Mouse (Mus musculus) kidney, embryonic 14.5 days (tissue): ENCODE data around the gene Sprr2d. TPM values are rescaled to one million over a fixed set of nuclear protein-coding genes. Genes with fewer than 3 reads are reported as not detected.

Experiments
- ATAC-seq: fragments of 200-750 bp; cut with Nextera tagmentation; 2 replicates; pipeline ENCODE4 v1.8.0; 2017; ENCODE audit warnings: moderate number of reproducible peaks, mild to moderate bottlenecking, moderate TSS enrichment, moderate library complexity; ENCODE audit not compliant: low FRiP score, low TSS enrichment
- H3K27ac ChIP-seq: fragments of 300-500 bp; sonication (generic); 2 replicates; pipeline ENCODE4 v1.5.1; 2014; ENCODE audit warnings: low read depth, mild to moderate bottlenecking, low read length, moderate library complexity, mixed read lengths
- H3K27me3 ChIP-seq: fragments of 300-500 bp; sonication (generic); 2 replicates; pipeline ENCODE4 v1.6.1; 2014; ENCODE audit warnings: mild to moderate bottlenecking, low read length; ENCODE audit not compliant: control insufficient read depth, insufficient read depth
- H3K36me3 ChIP-seq: fragments of 300-500 bp; sonication (generic); 2 replicates; pipeline ENCODE4 v1.6.1; 2014; ENCODE audit warnings: low read length, mixed read lengths; ENCODE audit not compliant: control insufficient read depth, insufficient read depth
- H3K4me1 ChIP-seq: fragments of 300-500 bp; sonication (generic); 2 replicates; pipeline ENCODE4 v1.6.1; 2014; ENCODE audit warnings: low read length, mixed read lengths; ENCODE audit not compliant: control insufficient read depth, insufficient read depth
- H3K4me2 ChIP-seq: fragments of 300-500 bp; sonication (generic); replicated peaks from 2 replicates; pipeline ENCODE4 v1.6.1; 2014; ENCODE audit warnings: low read depth, mild to moderate bottlenecking, low read length
- H3K4me3 ChIP-seq: fragments of 300-500 bp; sonication (generic); 2 replicates; pipeline ENCODE4 v1.5.1; 2014; ENCODE audit warnings: mild to moderate bottlenecking, low read length
- H3K9ac ChIP-seq: fragments of 300-500 bp; sonication (generic); 2 replicates; pipeline ENCODE4 v1.6.1; 2014; ENCODE audit warnings: low read depth, mild to moderate bottlenecking, low read length, moderate library complexity
- H3K9me3 ChIP-seq: fragments of 300-500 bp; sonication (generic); 2 replicates; pipeline ENCODE4 v1.6.1; 2016; ENCODE audit warnings: low read length; ENCODE audit not compliant: control insufficient read depth
- WGBS: fragments of 180-500 bp; shearing (Covaris S2); extraction: QIAGEN DNeasy Blood & Tissue Kit; methylation state at CpG from one replicate; pipeline ENCODE4 v1.1.7; 2014; 5-methylcytosine and 5-hydroxymethylcytosine counted together
- polyA plus RNA-seq: library from polyadenylated mRNA; unstranded; fragments of >200 nt; fragmentation: Nextera tagmentation; extraction: Ambion mirVana; gene quantifications from 2 replicates; pipeline ENCODE4 v1.2.1, GENCODE M21; 2014

The Sprr2d gene
- polyA plus RNA-seq, 1 experiment from 2014 or later, result not detected

- no peak within 1 kb of the TSS for H3K9ac ChIP-seq
- no peaks in the 10 kb centered on the region for H3K27me3 ChIP-seq
- no peaks in the 10 kb centered on the region for H3K4me1 ChIP-seq
- H3K4me3 ChIP-seq, result no peak within 1 kb of the TSS
- 86% methylated on average over 1 of the region's 1 CpGs for WGBS
- no peak for ATAC-seq
- no peaks in the 10 kb centered on the region for H3K9me3 ChIP-seq
- H3K36me3 ChIP-seq, result no peaks in the 10 kb centered on the region
- H3K4me2 ChIP-seq, result no peak within 1 kb of the TSS
- H3K27ac ChIP-seq, result no peak within 1 kb of the TSS
These were observed 46.4 kb downstream of the Sprr2d start, which contains the start of gene Sprr2h for GRCm38 (mm10) chr3:92385385-92385784. Sprr2h (plus strand) TSS chr3:92385685.

Other genes with a start within 250 kb of the Sprr2d start
- not detected in 2 replicates for gene Prr9, start 215.2 kb upstream of the Sprr2d start, polyA plus RNA-seq
- not detected in 2 replicates for gene Lelp1, start 196.4 kb upstream of the Sprr2d start, polyA plus RNA-seq
- gene Sprr2a1, start 123.3 kb upstream of the Sprr2d start, polyA plus RNA-seq, result not detected in 2 replicates
- 0.47 TPM in 1 of 2 replicates, not detected in the other for gene Sprr2a2, start 123.2 kb upstream of the Sprr2d start, polyA plus RNA-seq
- not detected in 2 replicates for gene Sprr2a3, start 53.7 kb upstream of the Sprr2d start, polyA plus RNA-seq
- gene Sprr2b, start 22.5 kb upstream of the Sprr2d start, polyA plus RNA-seq, result not detected in 2 replicates
- gene Sprr2e, start 13.0 kb downstream of the Sprr2d start, polyA plus RNA-seq, result not detected in 2 replicates
- gene Sprr2f, start 26.0 kb downstream of the Sprr2d start, polyA plus RNA-seq, result 14.5 and 17.1 TPM in 2 replicates
- not detected in 2 replicates for gene Sprr2h, start 46.5 kb downstream of the Sprr2d start, polyA plus RNA-seq
- not detected in 2 replicates for gene Sprr2i, start 68.9 kb downstream of the Sprr2d start, polyA plus RNA-seq
- gene Sprr2j-ps, start 78.9 kb downstream of the Sprr2d start, polyA plus RNA-seq, result not detected in 2 replicates
- 6.9 and 7.1 TPM in 2 replicates for gene Gm9774, start 90.3 kb downstream of the Sprr2d start, polyA plus RNA-seq
- not detected in 2 replicates for gene Sprr2k, start 93.4 kb downstream of the Sprr2d start, polyA plus RNA-seq
- gene Sprr1b, start 99.6 kb downstream of the Sprr2d start, polyA plus RNA-seq, result not detected in 2 replicates
- not detected in 2 replicates for gene Sprr3, start 119.6 kb downstream of the Sprr2d start, polyA plus RNA-seq
- 8.1 and 8.4 TPM in 2 replicates for gene Sprr1a, start 146.8 kb downstream of the Sprr2d start, polyA plus RNA-seq
- gene Sprr4, start 161.4 kb downstream of the Sprr2d start, polyA plus RNA-seq, result not detected in 2 replicates
- not detected in 2 replicates for gene 2310046K23Rik, start 195.4 kb downstream of the Sprr2d start, polyA plus RNA-seq
- 0.74 and 0.81 TPM in 2 replicates for gene Ivl, start 234.6 kb downstream of the Sprr2d start, polyA plus RNA-seq
- gene Smcp, start 249.9 kb downstream of the Sprr2d start, polyA plus RNA-seq, result not detected in 2 replicates